Mouse (Mus musculus) cerebellum, adult 11-12 months (tissue): ENCODE measurements around the gene Gm20388.

Experiments
- DNase-seq: peaks from one replicate; pipeline ENCODE4 v3.0.0; 2022

The Gm20388 gene

DNA sequence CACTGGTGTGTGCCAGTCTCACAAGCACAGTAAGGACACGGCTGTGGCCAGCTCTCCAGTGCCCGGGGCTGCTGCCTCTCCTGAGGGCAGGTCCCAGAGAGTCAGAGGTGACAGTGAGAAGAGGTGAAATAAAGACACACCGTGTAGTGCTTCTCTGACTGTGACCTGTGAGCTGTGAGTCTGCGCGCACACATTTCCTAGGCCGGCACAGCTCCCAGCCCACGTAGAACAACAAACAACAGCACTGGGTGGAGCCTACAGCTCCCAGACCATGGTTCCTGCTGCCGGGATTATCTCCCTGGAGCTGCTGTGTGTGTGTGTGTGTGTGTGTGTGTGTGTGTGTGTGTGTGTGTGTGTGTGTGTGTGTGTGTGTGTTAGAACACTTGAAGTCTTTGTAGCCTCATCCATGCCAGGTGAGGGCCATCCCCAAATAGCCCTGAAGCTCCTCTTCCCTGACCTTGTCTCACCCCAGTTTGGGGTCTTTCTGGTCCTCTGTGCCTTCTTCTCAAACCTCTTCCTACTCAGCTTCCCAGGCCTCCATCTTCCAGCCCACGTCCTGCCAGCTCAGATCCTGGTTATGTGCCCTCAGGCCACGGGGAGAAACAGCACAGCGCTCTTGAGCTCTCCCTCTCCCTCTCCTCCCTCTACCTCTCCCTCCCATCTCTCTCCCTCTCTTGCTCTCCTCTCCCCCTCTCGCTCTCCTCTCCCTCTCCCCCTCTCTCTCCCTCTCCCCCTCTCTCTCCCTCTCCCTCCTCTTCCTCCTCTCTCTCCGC, 2907.3 kb downstream of the Gm20388 start:
- no peak for DNase-seq

DNA sequence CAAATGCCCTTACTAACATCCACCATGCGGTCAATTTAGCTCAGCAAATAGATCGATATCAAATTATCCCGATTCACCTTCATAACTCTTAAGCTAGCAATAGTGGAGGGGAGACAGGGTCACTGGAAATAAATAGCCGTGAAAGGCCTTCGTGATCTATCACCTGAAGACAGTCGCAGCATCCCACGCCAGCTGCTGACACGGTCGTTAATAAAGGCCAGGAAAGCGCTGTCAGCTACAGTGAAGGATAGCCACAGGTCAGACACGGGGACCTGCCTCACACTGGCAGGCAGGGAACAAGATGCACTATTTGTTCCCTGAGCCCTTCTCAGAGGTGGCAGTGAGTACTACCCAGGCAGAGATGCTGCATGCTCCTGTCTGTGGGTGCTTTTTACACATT, 2909.1 kb downstream of the Gm20388 start:
- no peak for DNase-seq

DNA sequence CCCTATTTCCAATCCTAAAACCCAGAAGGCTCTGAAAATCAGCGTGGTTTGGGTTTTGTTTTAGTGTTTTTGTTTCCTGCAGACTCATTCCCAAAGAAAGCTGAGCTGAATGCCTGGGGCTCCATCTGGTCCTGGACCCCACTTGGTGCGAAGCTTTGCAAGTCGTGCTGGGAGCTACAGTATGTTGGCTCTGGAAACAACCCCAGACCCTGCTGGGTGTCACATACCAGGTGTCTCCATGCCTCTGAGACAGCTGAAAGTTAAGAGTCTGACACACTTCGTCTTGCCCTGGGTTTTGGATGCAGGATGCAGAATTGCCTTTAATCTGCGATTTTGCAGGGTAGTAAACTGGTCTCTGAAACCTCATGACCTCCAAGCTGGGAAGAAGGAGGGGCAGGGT, 2913.9 kb downstream of the Gm20388 start:
- DNase-seq, result peak; percentile 87

DNA sequence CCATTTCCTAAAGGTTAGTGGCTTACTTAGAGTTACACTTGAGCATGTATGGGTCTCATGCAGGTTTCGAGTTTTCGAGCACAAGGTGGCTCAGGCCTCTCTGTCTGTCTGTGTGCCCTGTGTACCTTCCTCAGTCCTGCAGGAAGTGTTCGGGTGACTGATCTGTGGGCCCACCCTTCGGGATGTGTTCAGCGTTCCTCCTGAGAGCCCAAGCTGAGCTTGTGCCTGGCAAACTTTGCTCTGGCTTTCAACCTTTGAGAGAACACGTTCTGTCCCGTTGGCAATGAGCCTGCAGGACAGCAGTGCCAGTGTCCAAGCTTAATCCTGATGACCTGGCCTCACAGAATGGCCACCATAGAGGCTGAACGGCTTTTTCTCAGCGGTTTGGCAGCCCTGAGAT, 2914.3 kb downstream of the Gm20388 start:
- DNase-seq, result peak; percentile 64

DNA sequence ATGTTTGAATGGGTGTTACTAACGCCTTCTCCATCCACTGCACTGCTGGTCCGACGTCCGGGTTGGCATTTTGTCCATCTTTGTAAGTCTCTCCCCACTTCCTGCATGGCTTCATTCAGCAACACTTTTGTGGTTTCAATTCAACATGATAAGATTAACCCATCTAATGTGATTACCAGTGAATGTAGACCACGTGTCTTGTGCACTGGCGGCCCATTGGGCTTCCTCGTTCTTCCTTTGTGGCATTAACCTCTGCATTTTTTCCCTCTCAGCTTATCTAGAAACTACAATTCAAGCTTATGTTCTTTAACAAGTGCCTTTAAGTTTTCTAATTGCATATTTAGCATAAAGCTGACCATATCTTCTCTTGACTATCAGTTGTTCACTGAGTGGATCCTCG, 2914.8 kb downstream of the Gm20388 start:
- DNase-seq, result no peak

DNA sequence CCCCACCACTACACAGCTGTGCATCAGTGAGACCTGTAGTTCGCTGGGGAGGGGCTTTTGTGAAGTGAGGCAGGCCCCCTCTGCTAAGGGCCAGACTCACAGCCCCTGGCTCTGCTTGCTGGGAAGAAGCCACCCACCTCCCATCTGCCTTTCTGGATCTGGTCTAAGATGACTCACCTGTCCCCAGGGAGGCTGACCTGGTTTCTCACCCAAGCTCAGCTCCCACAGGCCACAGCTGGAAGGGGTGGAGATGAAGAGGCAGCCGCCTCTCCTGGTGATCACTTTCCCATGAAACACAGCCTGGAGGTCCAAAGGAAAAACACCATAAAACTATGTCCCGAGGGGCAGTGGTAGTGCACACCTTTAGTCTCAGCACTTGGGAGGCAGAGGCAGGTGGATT, 2918.8 kb downstream of the Gm20388 start:
- DNase-seq, result peak; percentile 47

DNA sequence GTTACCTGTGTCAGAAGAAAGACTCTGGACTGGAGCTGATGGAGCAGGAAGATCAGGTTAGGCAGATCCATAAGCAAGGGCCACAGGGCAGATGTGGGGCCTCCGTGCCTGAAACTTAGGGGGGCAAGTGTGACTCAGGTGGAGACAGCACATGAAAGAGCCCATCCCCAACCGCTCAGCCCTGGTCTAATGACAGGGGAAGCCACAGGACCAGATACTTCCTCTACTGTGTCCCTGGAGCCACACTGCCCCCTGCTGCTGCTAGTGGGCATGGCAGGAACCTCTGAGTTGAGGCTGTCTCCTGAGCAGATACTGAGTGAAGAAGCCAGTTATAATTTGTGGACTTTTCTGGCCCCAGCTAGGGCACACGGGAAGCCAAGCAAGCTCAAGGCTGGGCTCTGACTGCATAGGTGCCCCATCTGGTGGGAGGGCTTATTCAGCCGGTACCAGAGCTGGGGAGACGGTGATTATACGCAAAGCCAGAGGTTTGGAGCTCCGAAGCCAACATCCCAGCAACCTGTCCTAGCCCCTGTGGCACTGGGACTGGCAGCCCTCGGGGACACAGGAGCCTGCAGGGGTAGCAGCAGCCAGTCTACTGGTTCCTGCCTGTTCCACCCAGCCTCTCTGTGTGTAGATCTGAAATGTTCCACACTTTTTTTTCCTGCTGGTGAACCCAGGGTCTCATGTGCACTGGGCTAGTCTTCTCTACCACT, 2919.9 kb downstream of the Gm20388 start:
- peak; percentile 89 for DNase-seq

DNA sequence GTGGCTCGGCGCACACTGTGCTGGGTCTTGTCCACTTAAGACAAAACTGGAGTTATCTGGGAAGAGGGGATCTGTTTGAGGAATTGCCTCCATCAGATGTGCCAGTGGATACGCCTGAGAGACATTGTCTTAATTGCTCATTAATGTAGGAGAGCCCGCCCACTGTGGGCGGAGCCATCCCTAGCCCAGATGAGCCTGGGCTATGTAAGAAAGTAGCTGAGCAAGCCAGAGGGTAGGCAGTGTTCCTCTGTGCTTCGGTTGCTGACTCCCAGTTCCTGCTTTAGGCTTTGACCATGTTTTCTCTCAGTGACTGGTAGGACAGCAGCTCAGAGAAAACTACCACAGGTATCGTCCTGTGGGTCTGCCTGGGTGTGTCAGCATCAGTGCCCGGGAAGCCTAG, 2923.8 kb downstream of the Gm20388 start:
- no peak for DNase-seq

DNA sequence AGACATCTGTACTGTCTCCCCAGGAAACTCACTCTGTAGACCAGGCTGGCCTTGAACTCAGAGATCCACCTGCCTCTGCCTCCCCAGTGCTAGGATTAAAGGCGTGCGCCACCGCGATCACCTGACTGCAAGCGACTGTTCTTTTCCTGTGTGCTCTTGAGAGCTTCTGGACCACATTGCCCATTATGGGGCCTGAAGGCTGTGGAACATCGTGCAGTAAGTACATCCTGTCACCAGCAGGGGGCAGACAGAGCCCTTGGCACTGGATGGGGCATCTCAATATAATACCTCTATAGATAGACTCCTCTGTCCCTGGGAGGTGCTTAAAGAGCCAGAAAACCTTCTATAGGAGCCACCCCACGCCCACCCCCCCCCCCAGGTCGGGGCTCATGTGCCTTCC, 2924.3 kb downstream of the Gm20388 start:
- peak; percentile 87 for DNase-seq

DNA sequence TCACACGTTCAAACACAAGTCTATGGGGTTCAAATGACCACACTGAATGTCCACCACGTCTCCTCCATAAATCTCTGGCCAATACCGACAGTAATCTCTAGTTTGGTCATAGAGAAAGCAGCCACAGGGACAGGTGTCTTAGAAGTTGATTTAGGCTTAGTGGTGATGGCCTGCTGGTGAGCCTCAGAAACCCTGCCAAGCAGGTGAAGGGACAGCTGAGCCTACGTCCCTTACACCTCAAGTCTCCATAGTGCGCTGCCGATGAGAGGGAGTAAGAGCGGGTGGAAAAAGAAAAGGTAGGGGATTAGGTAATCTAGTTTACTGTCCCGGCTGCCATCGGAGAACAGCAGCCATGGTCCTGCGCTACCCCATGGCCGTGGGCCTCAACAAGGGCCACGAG, 2925.6 kb downstream of the Gm20388 start:
- no peak for DNase-seq

DNA sequence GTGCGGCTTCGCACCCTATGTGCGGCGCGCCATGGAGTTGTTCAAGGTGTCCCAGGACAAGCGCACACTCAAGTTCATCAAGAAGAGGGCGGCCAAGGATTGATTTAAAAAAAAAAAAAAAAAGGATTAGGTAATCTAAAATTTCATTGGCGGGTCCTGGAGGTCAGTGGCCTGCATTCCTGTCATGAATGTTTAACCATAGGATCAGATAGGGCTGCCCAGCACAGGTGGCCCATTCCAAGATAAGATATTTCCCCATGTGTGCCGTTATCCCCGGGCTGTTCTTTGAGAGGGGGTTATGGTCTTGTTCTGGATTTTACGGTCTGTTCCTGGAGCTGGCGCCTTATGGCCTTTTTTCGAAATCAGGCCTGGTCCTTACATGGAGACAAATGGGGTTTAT, 2926.1 kb downstream of the Gm20388 start:
- no peak for DNase-seq

DNA sequence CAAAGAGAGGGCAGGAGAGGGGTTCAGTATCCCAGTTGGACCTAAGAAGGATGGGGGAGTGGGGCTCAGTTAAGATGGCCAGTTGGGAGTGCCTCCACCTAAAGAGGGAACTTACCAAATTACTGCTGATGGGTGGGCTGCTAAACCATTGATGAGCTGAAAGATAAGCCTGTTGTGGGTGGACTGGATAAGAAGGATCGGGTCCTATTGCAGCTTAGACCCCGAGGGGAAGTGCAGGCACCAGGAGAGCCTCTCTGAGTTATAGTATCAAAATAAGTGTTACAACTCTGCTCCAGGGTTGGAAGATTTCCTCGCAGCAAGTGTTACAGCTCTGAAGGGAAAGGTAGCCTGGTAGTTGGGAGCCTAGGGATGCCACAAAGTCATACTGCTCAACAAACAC, 2933.5 kb downstream of the Gm20388 start:
- DNase-seq, result no peak

DNA sequence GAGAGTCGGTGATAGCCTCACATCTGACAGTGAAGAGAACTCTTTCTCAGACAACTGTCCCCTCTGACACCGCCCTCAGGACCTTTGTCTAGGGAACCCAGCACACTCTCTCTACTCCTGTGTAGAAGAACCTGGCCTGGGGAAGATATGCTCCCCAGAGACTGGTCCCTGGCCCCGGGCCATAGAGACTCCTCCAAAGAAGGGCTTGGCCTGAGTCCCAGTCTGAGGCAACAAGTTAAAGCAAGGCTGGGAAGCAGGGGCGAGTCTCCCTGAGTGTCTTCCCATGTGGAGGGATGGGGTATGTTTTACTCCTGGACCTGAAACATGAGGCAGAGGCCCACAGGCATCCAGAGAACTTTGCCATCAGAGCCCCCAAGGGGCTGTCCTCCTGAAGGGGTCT, 2935.0 kb downstream of the Gm20388 start:
- DNase-seq, result peak; percentile 51

DNA sequence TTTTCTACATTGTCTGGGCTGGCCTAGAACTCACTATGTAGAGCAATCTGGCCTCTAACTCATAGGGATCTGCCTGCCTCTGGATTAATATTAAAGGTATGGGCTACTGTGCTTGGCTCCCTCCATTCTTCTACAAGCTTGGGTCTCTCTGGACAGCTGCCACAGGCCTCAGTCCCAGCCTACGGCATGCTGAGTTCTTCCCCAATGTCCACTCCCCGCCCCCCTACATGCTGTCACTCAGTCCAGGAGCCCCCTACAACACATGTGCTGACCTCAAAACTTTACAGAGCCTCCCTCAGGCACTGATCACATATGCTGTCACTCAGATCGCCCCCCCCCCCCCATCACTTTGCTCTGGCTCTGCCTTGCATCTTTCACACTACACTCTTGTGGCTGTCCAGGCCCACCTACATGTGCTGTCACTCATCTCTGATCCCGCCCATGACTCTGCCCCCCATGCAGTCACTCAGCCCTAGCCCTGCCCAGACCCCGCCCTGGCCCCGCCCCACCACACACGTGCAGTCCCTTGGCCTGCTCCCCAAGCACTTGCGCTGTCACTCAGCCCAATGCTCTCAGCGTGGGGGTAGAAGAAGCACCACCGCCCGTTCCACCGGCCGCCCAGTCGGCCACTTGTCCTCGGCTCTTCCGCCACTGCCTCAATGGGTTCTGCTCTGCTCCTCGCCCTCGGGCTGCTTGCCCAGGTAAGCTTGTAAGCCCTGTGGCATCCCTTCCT, 2937.4 kb downstream of the Gm20388 start, which contains the start of gene Cdh15:
Gene Cdh15 (plus strand): TSS at position 138 of the 733 bp plus-strand sequence.
- DNase-seq, result peak; percentile 91

DNA sequence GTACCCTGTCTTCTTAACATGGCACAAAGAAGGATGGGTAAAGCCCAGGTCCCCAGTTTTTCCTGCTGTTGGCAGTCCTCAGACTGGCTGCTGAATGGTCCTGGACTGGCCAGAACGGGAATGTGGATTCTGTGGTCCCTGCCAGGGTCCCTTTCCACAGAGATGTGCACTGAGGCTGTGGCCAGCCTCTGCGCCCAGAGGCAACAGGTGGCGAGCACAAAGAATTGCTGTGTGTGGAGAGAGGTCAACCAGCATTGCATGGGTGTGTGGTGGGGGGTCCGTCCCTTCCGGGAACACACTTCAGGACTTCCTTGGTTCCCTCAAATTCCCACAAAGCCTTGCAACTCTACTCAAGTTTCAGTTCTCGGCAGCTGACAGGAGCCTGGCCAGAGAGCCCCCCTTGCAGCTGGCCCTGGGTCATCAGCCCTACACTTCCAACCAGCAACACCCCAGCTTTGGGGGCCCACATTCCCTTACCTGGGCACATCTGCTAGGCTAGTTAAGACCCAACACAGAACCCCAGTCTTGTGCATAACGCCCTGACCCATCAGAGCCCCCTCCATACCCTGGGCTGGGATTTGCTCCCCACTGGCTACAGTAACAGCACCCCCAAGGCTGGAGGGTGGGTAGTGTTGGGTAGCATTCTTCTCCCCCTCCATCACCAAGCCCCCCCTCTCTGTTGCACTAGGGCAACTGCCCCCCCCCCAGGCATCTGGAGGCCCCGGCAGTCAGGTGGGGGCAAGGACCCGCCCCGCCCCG, 2938.7 kb downstream of the Gm20388 start:
- DNase-seq, result peak; percentile 64

DNA sequence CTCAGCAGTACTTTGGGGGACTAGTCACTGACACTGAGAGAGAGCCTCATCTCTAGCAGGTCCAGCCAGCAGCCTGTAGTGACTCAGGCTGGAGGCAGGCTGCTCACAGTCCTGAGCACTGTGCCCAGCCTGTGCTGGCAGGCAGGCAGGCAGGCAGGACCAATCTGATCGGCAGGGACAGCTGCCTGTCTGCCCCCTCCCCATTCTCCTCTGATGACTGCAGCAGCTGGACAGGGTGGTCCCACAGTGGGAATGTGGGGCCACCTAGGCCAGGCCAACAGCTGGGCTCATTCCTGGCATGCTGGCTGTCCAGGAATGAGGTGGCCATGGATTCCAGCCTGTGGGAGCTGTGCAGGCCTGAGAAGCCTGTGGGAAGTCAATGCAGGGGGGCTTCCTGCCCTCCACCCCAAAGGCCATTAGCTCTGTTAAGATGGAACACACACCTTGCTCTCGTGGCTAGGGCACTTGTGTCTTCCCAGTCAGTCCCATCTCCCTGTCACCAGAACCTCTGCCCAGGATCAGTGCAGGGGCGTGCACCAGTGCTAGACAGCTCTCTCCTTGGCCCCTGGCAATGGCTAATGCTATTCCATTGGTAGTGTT, 2940.1 kb downstream of the Gm20388 start:
- DNase-seq, result peak; percentile 67

DNA sequence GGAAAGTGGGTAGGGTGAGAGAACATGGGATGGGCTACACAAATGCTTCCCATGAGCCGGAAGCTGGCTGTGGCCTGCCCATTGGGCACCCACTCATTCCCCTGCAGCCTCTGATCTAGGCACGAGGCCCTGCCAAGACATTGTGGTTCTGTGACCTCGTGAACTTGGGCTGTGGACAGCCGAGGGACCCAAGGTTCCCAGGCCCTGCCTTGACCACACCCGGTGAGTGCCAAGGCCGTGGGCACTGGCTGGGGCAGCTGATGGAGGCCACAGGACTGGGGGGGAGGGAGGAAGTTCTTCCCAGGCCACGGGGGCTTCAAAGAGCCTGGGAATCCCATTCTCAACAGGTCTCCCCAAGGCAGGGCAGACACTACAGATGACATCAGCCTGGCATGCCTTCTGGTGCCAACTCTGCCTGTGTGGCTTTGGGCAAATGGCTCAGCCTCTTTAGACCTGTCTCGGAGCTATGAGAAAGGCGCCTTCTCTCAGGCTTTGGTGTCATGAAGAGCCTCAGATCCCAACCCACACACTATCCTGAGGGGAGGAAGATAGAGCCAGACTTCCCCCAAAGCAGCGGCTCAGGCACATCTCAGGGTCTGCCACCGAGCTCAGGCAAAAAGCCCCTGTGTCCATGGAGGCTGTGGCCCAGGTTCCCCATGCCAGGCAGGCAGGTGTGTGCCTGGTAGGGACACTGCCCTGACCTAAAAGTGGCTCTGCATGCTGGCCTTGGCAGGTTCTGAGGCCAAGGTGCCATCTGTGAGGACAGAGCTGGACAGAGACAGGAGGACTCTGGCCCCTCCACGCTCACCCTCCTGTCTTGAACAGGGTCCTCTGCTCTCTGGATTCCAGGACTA, 2941.3 kb downstream of the Gm20388 start:
- peak; percentile 97 for DNase-seq

DNA sequence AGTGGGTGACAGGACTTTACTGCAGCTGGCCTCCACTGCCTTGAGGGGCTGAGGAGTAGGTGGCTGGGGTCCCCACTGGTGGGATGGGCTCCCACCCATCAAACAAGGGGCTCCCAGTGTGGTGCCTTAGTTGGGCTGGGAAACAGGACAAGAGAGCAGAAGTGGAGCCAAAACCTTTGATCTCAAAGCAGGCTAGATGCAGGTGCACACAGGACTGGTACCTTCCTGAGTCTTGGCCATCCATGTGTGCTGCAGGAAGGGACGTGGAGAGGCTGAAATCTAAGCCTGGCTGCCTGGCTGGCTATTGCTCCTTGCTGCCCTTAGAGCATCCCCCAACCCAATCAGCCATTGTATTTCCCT, 2941.9 kb downstream of the Gm20388 start:
- DNase-seq, result no peak

DNA sequence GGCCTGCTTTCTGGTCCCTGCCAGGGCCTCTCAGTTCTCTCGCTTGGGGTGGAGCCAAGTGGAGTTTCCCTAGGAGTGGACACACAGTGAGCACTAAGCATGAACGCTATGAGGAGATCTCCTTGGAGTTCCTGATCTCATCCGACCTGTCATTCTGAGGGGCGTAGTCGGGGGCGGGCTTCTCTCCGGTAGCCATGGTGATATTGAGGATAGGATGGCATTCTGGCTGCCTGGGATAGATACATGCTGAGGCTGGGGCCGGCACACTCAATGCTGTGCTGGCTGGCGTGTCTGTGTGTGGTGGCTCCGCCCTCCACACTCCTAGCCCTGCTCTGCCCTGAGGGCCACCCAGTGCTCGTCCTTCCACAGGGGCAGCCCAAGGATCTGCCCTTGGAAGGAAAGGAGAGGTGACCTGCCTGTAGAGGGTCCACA, 2942.7 kb downstream of the Gm20388 start:
- DNase-seq, result peak; percentile 90

DNA sequence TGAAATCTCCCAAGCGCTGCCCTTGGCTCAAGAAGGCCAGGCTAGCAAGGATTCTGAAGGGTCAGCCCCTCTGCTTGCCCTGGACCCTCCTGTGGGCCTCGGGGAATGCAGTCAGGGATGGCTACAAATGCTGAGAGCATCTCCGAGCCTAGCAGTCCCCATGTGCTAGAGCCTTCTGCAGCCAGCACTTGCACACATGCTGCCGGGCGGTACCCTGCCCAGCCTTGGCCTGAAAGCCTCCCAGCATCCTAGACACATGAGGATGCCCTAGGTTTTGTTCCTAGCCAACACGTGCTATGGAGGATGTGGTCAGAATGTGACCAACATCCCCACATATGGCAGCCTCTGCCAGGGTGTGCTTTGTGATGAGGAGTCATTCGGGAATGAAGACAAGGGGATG, 2943.7 kb downstream of the Gm20388 start:
- no peak for DNase-seq

DNA sequence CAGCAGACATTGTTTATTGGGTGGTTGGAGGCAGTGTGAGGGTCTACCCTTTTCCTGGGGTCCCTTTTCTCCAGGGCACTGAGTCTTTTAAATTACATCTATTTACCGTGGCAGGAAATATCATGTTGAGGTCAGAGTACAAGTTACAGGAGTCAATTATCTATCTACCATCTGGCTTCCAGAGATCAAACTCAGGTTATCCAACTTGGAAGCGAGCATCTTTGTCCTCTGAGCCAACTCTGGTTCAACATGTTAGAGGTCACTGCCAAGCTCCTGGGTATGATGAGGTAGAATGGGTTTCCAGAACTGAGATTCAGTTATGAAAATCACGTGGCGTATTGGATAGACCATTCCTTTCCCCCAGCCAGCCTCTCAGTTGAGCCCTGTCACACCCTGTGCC, 2944.5 kb downstream of the Gm20388 start:
- no peak for DNase-seq

DNA sequence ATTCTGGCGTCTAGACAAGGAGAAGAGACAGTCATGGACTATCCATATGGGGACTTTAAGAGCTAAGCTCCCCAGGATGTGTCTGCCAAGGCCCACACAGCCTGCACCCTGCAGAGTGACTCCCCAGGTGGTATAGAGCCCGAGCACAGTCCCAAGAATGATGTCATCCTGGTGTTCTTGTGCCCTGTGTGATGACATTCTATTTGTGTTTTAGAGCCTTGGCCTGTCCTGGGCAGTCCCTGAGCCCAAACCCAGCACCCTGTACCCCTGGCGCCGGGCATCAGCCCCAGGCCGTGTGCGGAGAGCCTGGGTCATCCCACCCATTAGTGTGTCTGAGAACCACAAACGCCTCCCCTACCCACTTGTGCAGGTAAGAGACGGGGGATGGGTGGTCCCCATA, 2945.6 kb downstream of the Gm20388 start:
- peak; percentile 59 for DNase-seq
